Mouse (Mus musculus) MEL (cell line): Measurements from ENCODE around the gene Ccdc172. TPM values are rescaled to one million over a fixed set of nuclear protein-coding genes. Genes with fewer than 3 reads are reported as not detected.

Source experiments
- DNase-seq: peaks from one replicate; pipeline ENCODE4 v3.0.0; 2011; ENCODE audit warnings: low read depth, low spot score
- H3K27ac ChIP-seq: 2 replicates; pipeline ENCODE4 v1.5.1; 2012; ENCODE audit warnings: low read depth, mild to moderate bottlenecking, control low read depth, low read length, moderate library complexity; ENCODE audit not compliant: control insufficient read depth
- H3K27me3 ChIP-seq, 2 experiments: fragments of 150-350 bp in 1 of 2; sonication (generic) in 1 of 2; 2 replicates each; pipeline ENCODE4 v1.6.1; 2012; ENCODE audit warnings: low read length in 2 of 2, mild to moderate bottlenecking in 2 of 2, improper control_type of control experiment in 1 of 2, moderate library complexity in 1 of 2; ENCODE audit not compliant: insufficient read depth in 2 of 2, control insufficient read depth in 1 of 2
- H3K36me3 ChIP-seq, 2 experiments: 2 replicates each; pipeline ENCODE4 v1.6.1; 2012 to 2014; ENCODE audit warnings: low read length in 2 of 2, improper control_type of control experiment in 1 of 2, inconsistent platforms in 1 of 2, mild to moderate bottlenecking in 1 of 2; ENCODE audit not compliant: insufficient read depth in 2 of 2, control insufficient read depth in 1 of 2
- H3K4me1 ChIP-seq, 2 experiments: fragments of 150-350 bp in 1 of 2; sonication (generic) in 1 of 2; 2 replicates each; pipeline ENCODE4 v1.6.1; 2012; ENCODE audit warnings: low read length in 2 of 2, improper control_type of control experiment in 1 of 2, mild to moderate bottlenecking in 1 of 2; ENCODE audit not compliant: insufficient read depth in 2 of 2, control insufficient read depth in 1 of 2
- H3K4me3 ChIP-seq, 2 experiments: fragments of 150-350 bp in 1 of 2; sonication (generic) in 1 of 2; 2 replicates each; pipeline ENCODE4 v1.5.1; 2012; ENCODE audit warnings: low read depth in 2 of 2, low read length in 2 of 2, mild to moderate bottlenecking in 2 of 2, moderate library complexity in 2 of 2, control low read depth in 1 of 2, improper control_type of control experiment in 1 of 2; ENCODE audit not compliant: control insufficient read depth in 1 of 2, insufficient read depth in 1 of 2
- H3K79me2 ChIP-seq: 2 replicates; pipeline ENCODE4 v1.6.1; 2012; ENCODE audit warnings: mild to moderate bottlenecking, low read length, moderate library complexity; ENCODE audit not compliant: control insufficient read depth, poor library complexity, insufficient read depth
- H3K9ac ChIP-seq: 2 replicates; pipeline ENCODE4 v1.6.1; 2012; ENCODE audit warnings: low read depth, mild to moderate bottlenecking, control low read depth, low read length, moderate library complexity; ENCODE audit not compliant: control insufficient read depth, poor library complexity, severe bottlenecking
- H3K9me3 ChIP-seq: fragments of 150-350 bp; sonication (generic); replicated peaks from 2 replicates; pipeline ENCODE4 v1.6.1; 2012; ENCODE audit warnings: mild to moderate bottlenecking, low read length, improper control_type of control experiment, moderate library complexity; ENCODE audit not compliant: insufficient read depth
- EP300 ChIP-seq, 2 experiments: IDR thresholded peaks; 2 replicates each; pipeline ENCODE4 v1.6.1; 2011; ENCODE audit warnings: improper control_type of control experiment in 2 of 2, low read length in 2 of 2, low read depth in 1 of 2, mild to moderate bottlenecking in 1 of 2
- ETS1 ChIP-seq: IDR thresholded peaks from 2 replicates; pipeline ENCODE4 v1.6.1; 2012; ENCODE audit warnings: low read depth, mild to moderate bottlenecking, inconsistent platforms, low read length, improper control_type of control experiment, moderate library complexity
- JUND ChIP-seq: IDR thresholded peaks from 2 replicates; pipeline ENCODE4 v1.6.1; 2011; ENCODE audit warnings: low read depth, mild to moderate bottlenecking, improper control_type of control experiment, low read length
- KAT2A ChIP-seq: conservative IDR thresholded peaks from 2 replicates; pipeline ENCODE4 v1.6.1; 2012; ENCODE audit warnings: low read depth, low read length, improper control_type of control experiment, inconsistent platforms
- MXI1 ChIP-seq: IDR thresholded peaks from 2 replicates; pipeline ENCODE4 v1.6.1; 2011; ENCODE audit warnings: mild to moderate bottlenecking, low read depth, low read length, improper control_type of control experiment
- MYB ChIP-seq: IDR thresholded peaks from 2 replicates; pipeline ENCODE4 v1.6.1; 2011; ENCODE audit warnings: mild to moderate bottlenecking, low read depth, low read length, improper control_type of control experiment
- MYC ChIP-seq: IDR thresholded peaks from 2 replicates; pipeline ENCODE4 v1.6.1; 2011; ENCODE audit warnings: low read depth, mild to moderate bottlenecking, low read length, improper control_type of control experiment, moderate library complexity
- NELFE ChIP-seq: IDR thresholded peaks from 2 replicates; pipeline ENCODE4 v1.6.1; 2011; ENCODE audit warnings: low read depth, low read length, improper control_type of control experiment
- POLR2A ChIP-seq, 2 experiments: IDR thresholded peaks; 2 replicates each; pipeline ENCODE4 v1.6.1; 2011 to 2012; ENCODE audit warnings: low read length in 2 of 2, mild to moderate bottlenecking in 2 of 2, control low read depth in 1 of 2, improper control_type of control experiment in 1 of 2, low read depth in 1 of 2, moderate library complexity in 1 of 2; ENCODE audit not compliant: control insufficient read depth in 1 of 2, insufficient read depth in 1 of 2, poor library complexity in 1 of 2
- RAD21 ChIP-seq: IDR thresholded peaks from 2 replicates; pipeline ENCODE4 v1.6.1; 2011; ENCODE audit warnings: mild to moderate bottlenecking, low read depth, low read length, improper control_type of control experiment
- RCOR1 ChIP-seq: IDR thresholded peaks from 2 replicates; pipeline ENCODE4 v1.6.1; 2012; ENCODE audit warnings: low read depth, mild to moderate bottlenecking, inconsistent platforms, low read length, improper control_type of control experiment
- SIN3A ChIP-seq: IDR thresholded peaks from 2 replicates; pipeline ENCODE4 v1.6.1; 2012; ENCODE audit warnings: low read length, improper control_type of control experiment, inconsistent platforms
- SMC3 ChIP-seq: IDR thresholded peaks from 2 replicates; pipeline ENCODE4 v1.6.1; 2011; ENCODE audit warnings: low read depth, low read length, improper control_type of control experiment
- TAL1 ChIP-seq: IDR thresholded peaks from 2 replicates; pipeline ENCODE4 v1.6.1; 2012; ENCODE audit warnings: mild to moderate bottlenecking, inconsistent platforms, low read length, moderate library complexity, mixed read lengths
- TCF12 ChIP-seq: IDR thresholded peaks from 2 replicates; pipeline ENCODE4 v1.6.1; 2014; ENCODE audit warnings: low read depth, mild to moderate bottlenecking, inconsistent platforms, low read length, improper control_type of control experiment, moderate library complexity
- ZC3H11A ChIP-seq: IDR thresholded peaks from 2 replicates; pipeline ENCODE4 v1.6.1; 2012; ENCODE audit warnings: low read depth, mild to moderate bottlenecking, inconsistent platforms, low read length, improper control_type of control experiment
- polyA plus RNA-seq, 2 experiments: library from polyadenylated mRNA; stranded (reverse) in 1 of 2; unstranded in 1 of 2; fragments of >175 nt in 1 of 2; fragments of >200 nt in 1 of 2; gene quantifications; 2 replicates each; pipeline versions ENCODE4 v1.2.1 to v1.2.4; 2012; ENCODE audit warnings: low replicate concordance in 2 of 2, low read depth in 1 of 2; ENCODE audit not compliant: insufficient read length in 2 of 2, insufficient read depth in 1 of 2, missing spikeins in 1 of 2
- total RNA-seq: library from RNA; depleted of rRNA; stranded (reverse); fragments of 300-350 nt; gene quantifications from 2 replicates; pipeline ENCODE4 v1.2.3, GENCODE M21; 2012

The Ccdc172 gene
- total and polyA plus RNA-seq, 3 experiments, result not detected

DNA sequence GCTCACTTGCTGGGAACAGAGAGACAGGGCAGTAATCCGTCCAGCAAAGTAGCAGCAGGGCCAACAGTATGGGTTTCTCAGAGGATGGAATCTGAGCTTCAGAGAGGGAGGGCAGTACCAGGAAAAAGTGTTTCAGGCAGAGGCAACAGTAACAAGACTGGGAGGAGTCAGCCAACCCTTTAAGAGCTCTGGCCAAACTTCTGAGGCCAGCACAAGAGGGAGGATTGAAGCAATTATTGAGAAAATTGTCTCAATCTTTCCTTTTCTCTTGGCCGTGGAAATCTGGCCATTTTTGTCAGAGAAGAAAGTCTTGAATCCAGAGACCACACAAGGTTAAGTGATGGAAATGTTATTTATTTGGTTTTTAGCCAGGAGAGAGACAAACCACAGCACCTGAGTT lies 25.1 kb upstream of the Ccdc172 start:
- Histone ChIP-seq H3K9me3 (no peaks in the 10 kb centered on the region), H3K36me3 (no peaks in the 10 kb centered on the region), H3K4me3 (no peak overlapping the region), H3K27ac (no peak overlapping the region), H3K4me1 (no peaks in the 10 kb centered on the region), H3K79me2 (no peaks in the 10 kb centered on the region), H3K9ac (no peak overlapping the region), H3K27me3 (no peaks in the 10 kb centered on the region)
- TF ChIP-seq RAD21, result no peak
- DNase-seq, result no peak

GRCm38 (mm10) chr19:58497106-58497505 lies 14.7 kb upstream of the Ccdc172 start:
- Histone ChIP-seq H3K36me3 (no peaks in the 10 kb centered on the region), H3K4me3 (no peak overlapping the region), H3K4me1 (no peaks in the 10 kb centered on the region), H3K79me2 (no peaks in the 10 kb centered on the region), H3K9ac (no peak overlapping the region), H3K9me3 (no peaks in the 10 kb centered on the region), H3K27me3 (no peaks in the 10 kb centered on the region), H3K27ac (no peak overlapping the region)
- TF ChIP-seq SIN3A (no peak), JUND (no peak)
- no peak for DNase-seq

DNA sequence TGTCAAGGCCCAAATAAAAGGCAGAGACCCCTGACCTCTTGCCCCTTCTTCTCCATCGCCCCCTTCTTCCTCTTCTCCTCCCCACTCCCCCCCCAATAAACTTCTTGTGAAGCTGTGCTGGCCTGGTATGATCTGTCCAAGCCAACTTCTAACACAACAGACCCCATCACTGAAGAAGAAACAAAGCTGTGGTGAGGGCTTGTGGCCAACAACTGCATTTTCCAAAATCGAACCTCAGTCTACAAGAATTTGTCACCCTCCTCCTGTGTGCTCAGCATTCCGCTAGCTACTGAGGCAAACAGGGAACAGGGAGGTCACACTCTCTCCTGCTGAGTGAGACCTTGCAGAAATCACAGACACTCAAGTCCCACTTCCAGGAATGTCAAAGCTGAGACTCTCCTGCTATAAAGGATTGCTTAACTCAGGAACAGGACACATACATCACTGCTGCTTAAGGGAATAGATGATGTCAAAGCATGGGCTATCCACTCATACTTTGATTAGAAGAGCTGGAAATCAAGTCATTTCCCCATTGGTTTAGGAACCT lies 12.3 kb upstream of the Ccdc172 start:
- H3K79me2 ChIP-seq, result no peaks in the 10 kb centered on the region
- no peaks in the 10 kb centered on the region for H3K4me1 ChIP-seq
- H3K27ac ChIP-seq, result no peak overlapping the region
- no peak overlapping the region for H3K4me3 ChIP-seq
- H3K9ac ChIP-seq, result no peak overlapping the region
- H3K27me3 ChIP-seq, result no peaks in the 10 kb centered on the region
- H3K9me3 ChIP-seq, result no peaks in the 10 kb centered on the region
- DNase-seq, result no peak
- TF ChIP-seq POLR2A (IDR thresholded peaks at IDR 0.05; ENCODE audit: control insufficient read depth in 1 of 2, insufficient read depth in 1 of 2, low read depth in 1 of 2, low read length in 2 of 2, poor library complexity in 1 of 2) (no peak), NELFE (no peak), TAL1 (no peak), MXI1 (no peak), MYB (no peak), MYC (no peak), RAD21 (no peak), TCF12 (no peak), KAT2A (no peak), SMC3 (no peak), SIN3A (no peak), ETS1 (no peak), EP300 (IDR thresholded peaks at IDR 0.05; ENCODE audit: low read depth in 1 of 2, low read length in 2 of 2) (no peak), RCOR1 (no peak), ZC3H11A (no peak)
- H3K36me3 ChIP-seq, result no peaks in the 10 kb centered on the region
